Mouse (Mus musculus): ENCODE measurements around the gene Vpreb1. TPM values are rescaled to one million over a fixed set of nuclear protein-coding genes. Genes with fewer than 3 reads are reported as not detected.
A peak's percentile ranks its signal among the peaks of the same experiment; 100 is the strongest.
"Not testable (repeated sequence)": the region's sequence is repeated elsewhere in the genome, so short reads cannot be mapped to it uniquely, and the experiment has no call there.

Gene Vpreb1
- polyA plus RNA-seq, 1 experiment from 2014 or later, result 1.6 TPM

GRCm38 (mm10) chr16:16888341-16888740 is 17.7 kb upstream of the Vpreb1 start:
- WGBS, result 93% methylated on average over 1 of the region's 1 CpGs
- DNase-seq (ENCODE audit: low spot score), result no peak
- Histone ChIP-seq H3K27ac (no peak overlapping the region), H3K4me3 (no peak overlapping the region), H3K36me3 (peaks cover 100% of the 10 kb centered on the region), H3K4me1 (no peaks in the 10 kb centered on the region), H3K27me3 (ENCODE audit: insufficient read depth, poor library complexity, severe bottlenecking) (no peaks in the 10 kb centered on the region), H3K9me3 (no peaks in the 10 kb centered on the region)

GRCm38 (mm10) chr16:16879025-16879424 is 8.4 kb upstream of the Vpreb1 start:
- Histone ChIP-seq H3K27ac (no peak overlapping the region), H3K4me3 (no peak overlapping the region), H3K36me3 (peaks cover 88% of the 10 kb centered on the region), H3K4me1 (no peaks in the 10 kb centered on the region), H3K27me3 (ENCODE audit: insufficient read depth, poor library complexity, severe bottlenecking) (no peaks in the 10 kb centered on the region), H3K9me3 (no peaks in the 10 kb centered on the region)
- 91% methylated on average over 5 of the region's 5 CpGs for WGBS
- no peak for DNase-seq (ENCODE audit: low spot score)

- WGBS, result 38% methylated on average over 7 of the region's 7 CpGs
Measured at GRCm38 (mm10) chr16:16870241-16870616, 414 bp downstream of the Vpreb1 start.

GRCm38 (mm10) chr16:16865696-16866561 is 4.7 kb downstream of the Vpreb1 start:
- WGBS, result 48% methylated on average over 4 of the region's 5 CpGs
- Histone ChIP-seq H3K27me3 (ENCODE audit: insufficient read depth, poor library complexity, severe bottlenecking) (no peaks in the 10 kb centered on the region), H3K4me3 (no peak overlapping the region), H3K36me3 (no peaks in the 10 kb centered on the region), H3K4me1 (peaks cover 5% of the 10 kb centered on the region; the same call in 1 of the 2 replicates), H3K9me3 (no peaks in the 10 kb centered on the region), H3K27ac (no peak overlapping the region)
- peak; percentile 75 for DNase-seq (ENCODE audit: low spot score)

More at GRCm38 (mm10) chr16:16870241-16870616, 414 bp downstream of the Vpreb1 start:
- no peaks in the 10 kb centered on the region for H3K9me3 ChIP-seq
- no peak for DNase-seq (ENCODE audit: low spot score)
- peaks cover 12% of the 10 kb centered on the region; the same call in 1 of the 2 replicates for H3K4me1 ChIP-seq
- no peaks in the 10 kb centered on the region for H3K27me3 ChIP-seq (ENCODE audit: insufficient read depth, poor library complexity, severe bottlenecking)
- H3K36me3 ChIP-seq, result peaks cover 4% of the 10 kb centered on the region; the same call in 1 of the 2 replicates
- H3K27ac ChIP-seq, result peak overlapping the region; percentile 95
- peak overlapping the region; percentile 80 for H3K4me3 ChIP-seq

GRCm38 (mm10) chr16:16865217-16865616 is 5.4 kb downstream of the Vpreb1 start:
- Histone ChIP-seq H3K27me3 (ENCODE audit: insufficient read depth, poor library complexity, severe bottlenecking) (no peaks in the 10 kb centered on the region), H3K9me3 (no peaks in the 10 kb centered on the region), H3K27ac (no peak overlapping the region), H3K36me3 (no peaks in the 10 kb centered on the region), H3K4me3 (no peak overlapping the region), H3K4me1 (peaks cover 5% of the 10 kb centered on the region; the same call in 1 of the 2 replicates)
- no peak for DNase-seq (ENCODE audit: low spot score)

GRCm38 (mm10) chr16:16863978-16864377 is 6.7 kb downstream of the Vpreb1 start, which contains the start of gene Igll1:
Gene Igll1 (minus strand): TSS chr16:16863985.
- Histone ChIP-seq H3K27ac (no peak within 1 kb of the TSS), H3K4me3 (no peak within 1 kb of the TSS), H3K4me1 (peaks cover 5% of the 10 kb centered on the region; the same call in 1 of the 2 replicates), H3K36me3 (no peaks in the 10 kb centered on the region), H3K9me3 (no peaks in the 10 kb centered on the region), H3K27me3 (ENCODE audit: insufficient read depth, poor library complexity, severe bottlenecking) (no peaks in the 10 kb centered on the region)
- no peak for DNase-seq (ENCODE audit: low spot score)
- WGBS, result 63% methylated on average over 2 of the region's 2 CpGs

GRCm38 (mm10) chr16:16862288-16862687 is 8.4 kb downstream of the Vpreb1 start:
- 65% methylated on average over 3 of the region's 3 CpGs for WGBS
- Histone ChIP-seq H3K9me3 (no peaks in the 10 kb centered on the region), H3K4me3 (no peak overlapping the region), H3K36me3 (no peaks in the 10 kb centered on the region), H3K27me3 (ENCODE audit: insufficient read depth, poor library complexity, severe bottlenecking) (no peaks in the 10 kb centered on the region), H3K27ac (no peak overlapping the region), H3K4me1 (peaks cover 5% of the 10 kb centered on the region; the same call in 1 of the 2 replicates)
- peak; percentile 70 for DNase-seq (ENCODE audit: low spot score)

- no peaks in the 10 kb centered on the region for H3K27me3 ChIP-seq (ENCODE audit: insufficient read depth, poor library complexity, severe bottlenecking)
- no peaks in the 10 kb centered on the region for H3K36me3 ChIP-seq
- WGBS, result 68% methylated on average over 13 of the region's 13 CpGs
- H3K4me1 ChIP-seq, result no peaks in the 10 kb centered on the region
- H3K4me3 ChIP-seq, result no peak overlapping the region
- DNase-seq (ENCODE audit: low spot score), result peak; percentile 69
- H3K27ac ChIP-seq, result no peak overlapping the region
- H3K9me3 ChIP-seq, result no peaks in the 10 kb centered on the region
Measured at GRCm38 (mm10) chr16:16856731-16857476, 13.7 kb downstream of the Vpreb1 start.

- WGBS, result 82% methylated on average over 9 of the region's 9 CpGs
- not testable (repeated sequence) for H3K36me3 ChIP-seq; H3K27me3 ChIP-seq (ENCODE audit: insufficient read depth, poor library complexity, severe bottlenecking); H3K9me3 ChIP-seq; H3K4me3 ChIP-seq; H3K4me1 ChIP-seq; H3K27ac ChIP-seq; DNase-seq (ENCODE audit: low spot score)
Measured at GRCm38 (mm10) chr16:16856054-16856453, 14.6 kb downstream of the Vpreb1 start.

GRCm38 (mm10) chr16:16855541-16855940 is 15.1 kb downstream of the Vpreb1 start:
- H3K4me1 ChIP-seq, result no peaks in the 10 kb centered on the region
- no peaks in the 10 kb centered on the region for H3K36me3 ChIP-seq
- no peak overlapping the region for H3K27ac ChIP-seq
- H3K4me3 ChIP-seq, result no peak overlapping the region
- H3K9me3 ChIP-seq, result no peaks in the 10 kb centered on the region
- DNase-seq (ENCODE audit: low spot score), result no peak
- H3K27me3 ChIP-seq (ENCODE audit: insufficient read depth, poor library complexity, severe bottlenecking), result no peaks in the 10 kb centered on the region
- 91% methylated on average over 1 of the region's 1 CpGs for WGBS

- H3K4me3 ChIP-seq, result no peak overlapping the region
- H3K27me3 ChIP-seq (ENCODE audit: insufficient read depth, poor library complexity, severe bottlenecking), result no peaks in the 10 kb centered on the region
- peak; percentile 71 for DNase-seq (ENCODE audit: low spot score)
- no peaks in the 10 kb centered on the region for H3K9me3 ChIP-seq
- H3K4me1 ChIP-seq, result no peaks in the 10 kb centered on the region
- H3K27ac ChIP-seq, result no peak overlapping the region
- H3K36me3 ChIP-seq, result no peaks in the 10 kb centered on the region
- WGBS, result 33% methylated on average over 6 of the region's 6 CpGs
Measured at GRCm38 (mm10) chr16:16854836-16855235, 15.8 kb downstream of the Vpreb1 start.

GRCm38 (mm10) chr16:16852411-16852810 is 18.2 kb downstream of the Vpreb1 start:
- WGBS, result 82% methylated on average over 3 of the region's 3 CpGs
- no peaks in the 10 kb centered on the region for H3K36me3 ChIP-seq
- no peaks in the 10 kb centered on the region for H3K4me1 ChIP-seq
- no peaks in the 10 kb centered on the region for H3K9me3 ChIP-seq
- DNase-seq (ENCODE audit: low spot score), result no peak
- H3K27me3 ChIP-seq (ENCODE audit: insufficient read depth, poor library complexity, severe bottlenecking), result no peaks in the 10 kb centered on the region
- no peak overlapping the region for H3K27ac ChIP-seq
- no peak overlapping the region for H3K4me3 ChIP-seq

- Histone ChIP-seq H3K9me3 (no peaks in the 10 kb centered on the region), H3K4me1 (no peaks in the 10 kb centered on the region), H3K27ac (no peak overlapping the region), H3K27me3 (ENCODE audit: insufficient read depth, poor library complexity, severe bottlenecking) (no peaks in the 10 kb centered on the region), H3K36me3 (no peaks in the 10 kb centered on the region), H3K4me3 (no peak overlapping the region)
- no peak for DNase-seq (ENCODE audit: low spot score)
Measured at GRCm38 (mm10) chr16:16849196-16849595, 21.4 kb downstream of the Vpreb1 start.

All from heart, embryonic 10.5 days (tissue).